Mouse (Mus musculus) 3T3-L1 (cell line): ENCODE data around the gene Fhl2.
"Not testable (repeated sequence)": the region's sequence is repeated elsewhere in the genome, so short reads cannot be mapped to it uniquely, and the experiment has no call there.

Source experiments
- DNase-seq: peaks from one replicate; pipeline ENCODE4 v3.0.0-alpha.2; 2015; ENCODE audit warnings: low read depth, low spot score

The Fhl2 gene

DNA sequence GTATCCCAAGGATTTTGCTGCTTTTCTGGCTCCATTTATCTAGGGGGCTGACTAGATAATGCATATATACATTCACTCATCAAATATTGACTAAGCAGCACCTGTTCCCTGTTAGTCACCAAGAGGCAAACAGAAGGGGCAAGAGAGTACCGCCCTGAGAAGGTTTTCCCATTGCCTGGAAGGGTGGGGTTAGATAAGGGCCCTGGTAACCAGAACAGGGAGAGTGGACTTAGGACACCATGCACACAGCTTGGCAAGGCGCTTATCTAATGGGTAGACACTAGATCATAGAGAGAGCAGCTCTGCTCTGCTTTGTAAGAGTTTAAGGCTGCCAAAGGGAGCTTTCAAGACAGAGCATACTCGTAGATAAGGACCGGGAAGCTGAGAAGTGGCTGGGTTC is 44.2 kb downstream of the Fhl2 start:
- no peak for DNase-seq

DNA sequence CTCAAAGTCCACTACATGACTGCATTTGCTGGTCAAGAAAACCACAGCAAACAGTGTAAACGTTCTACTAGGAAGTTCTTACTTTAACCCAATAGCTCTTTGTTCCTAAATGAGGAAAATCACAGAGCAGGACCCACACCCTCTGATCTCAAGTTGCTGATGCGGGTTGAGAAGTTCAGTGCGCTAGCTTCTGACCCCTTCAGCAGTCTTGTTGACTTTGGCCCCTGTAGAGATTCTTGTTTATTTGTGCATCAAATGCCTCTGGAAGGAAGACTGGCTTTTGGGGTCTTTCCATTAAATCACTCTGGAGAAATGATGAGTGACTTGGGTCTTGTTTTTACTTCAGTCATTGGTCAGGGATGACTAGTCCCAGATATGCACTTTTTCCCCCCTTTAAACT is 46.6 kb downstream of the Fhl2 start:
- no peak for DNase-seq

DNA sequence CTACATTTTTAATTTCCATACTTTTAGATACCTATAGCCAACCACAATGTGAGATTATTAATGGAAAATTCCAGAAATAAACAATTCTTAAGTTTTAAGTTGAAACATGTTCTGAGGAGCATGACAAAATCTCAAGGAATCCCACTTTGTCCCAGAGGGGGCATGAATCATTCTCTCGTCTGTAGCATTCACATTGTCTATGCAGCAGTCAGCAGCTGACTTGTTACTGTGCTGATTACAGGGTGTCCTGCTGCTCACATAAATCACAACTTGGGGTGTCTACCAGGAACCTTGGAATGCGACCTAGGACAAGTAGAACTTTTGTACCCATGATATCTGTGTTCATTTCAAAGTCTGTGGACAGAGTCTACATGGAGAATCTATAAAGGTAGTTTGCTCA is 49.3 kb downstream of the Fhl2 start:
- peak; percentile 92 for DNase-seq

DNA sequence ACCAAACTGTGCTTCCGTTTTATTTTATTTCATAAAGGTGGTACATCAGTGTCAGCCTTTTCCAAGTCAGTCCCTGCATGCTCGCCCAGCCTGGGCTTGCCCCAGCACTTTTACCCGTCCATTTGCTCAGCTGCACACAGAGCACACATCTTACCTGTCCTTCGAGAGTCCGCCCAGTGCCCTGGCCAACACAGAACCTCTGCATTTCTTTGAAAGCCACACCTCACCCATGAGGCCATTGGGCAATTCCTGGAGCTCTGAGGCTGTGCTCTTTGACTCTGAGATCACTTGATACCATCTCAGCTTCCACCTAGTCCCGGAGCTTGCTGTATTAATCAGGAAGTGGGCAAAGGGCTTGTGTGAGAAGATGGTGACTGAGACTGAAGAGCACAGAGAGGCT is 51.4 kb downstream of the Fhl2 start:
- DNase-seq = no peak

DNA sequence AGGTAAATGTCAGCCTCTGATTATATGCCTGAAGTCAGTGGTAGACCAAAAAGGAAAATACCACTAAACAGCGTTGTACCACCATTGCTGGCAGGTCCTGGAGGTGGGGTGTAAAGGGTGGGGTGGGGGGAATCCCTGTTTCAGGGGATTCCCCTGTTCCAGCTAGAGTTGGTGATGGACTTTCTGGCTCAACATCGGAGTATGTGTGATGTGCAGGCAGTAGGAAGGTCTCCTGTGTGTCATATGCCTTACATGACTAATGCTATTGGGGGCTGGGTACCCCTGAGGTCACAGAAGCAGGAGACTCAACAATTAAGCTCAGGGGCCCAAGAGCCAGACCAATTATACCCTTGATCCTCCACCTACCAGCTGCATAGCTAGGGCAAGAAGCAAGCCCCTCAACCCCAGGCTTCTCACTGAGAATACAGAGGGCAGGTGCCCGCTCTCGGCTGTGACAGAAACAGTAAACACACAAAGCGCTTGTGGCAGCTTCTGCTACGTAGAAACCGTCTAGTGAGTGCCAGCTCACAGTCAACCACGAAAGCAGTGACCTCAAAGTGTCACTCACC is 52.4 kb downstream of the Fhl2 start:
- no peak for DNase-seq

DNA sequence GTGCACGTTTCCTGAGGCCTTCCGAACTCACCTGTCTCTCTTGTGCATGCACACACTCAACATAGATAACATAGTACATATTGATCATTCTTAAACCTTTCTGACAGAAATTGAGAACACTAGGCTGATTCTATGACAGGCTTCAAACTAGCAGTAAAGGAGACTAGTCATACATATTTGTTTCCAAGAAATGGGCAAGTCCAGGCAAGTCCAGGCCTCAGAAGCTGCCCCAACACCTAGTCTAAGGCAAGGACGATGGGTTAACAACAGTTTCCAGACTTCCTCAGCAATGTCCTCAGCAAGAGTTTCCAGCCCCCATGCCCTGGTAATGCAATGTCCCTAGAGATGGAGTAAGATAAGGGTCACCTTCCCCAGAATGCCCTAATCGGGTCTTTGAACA is 53.0 kb downstream of the Fhl2 start:
- DNase-seq = no peak

DNA sequence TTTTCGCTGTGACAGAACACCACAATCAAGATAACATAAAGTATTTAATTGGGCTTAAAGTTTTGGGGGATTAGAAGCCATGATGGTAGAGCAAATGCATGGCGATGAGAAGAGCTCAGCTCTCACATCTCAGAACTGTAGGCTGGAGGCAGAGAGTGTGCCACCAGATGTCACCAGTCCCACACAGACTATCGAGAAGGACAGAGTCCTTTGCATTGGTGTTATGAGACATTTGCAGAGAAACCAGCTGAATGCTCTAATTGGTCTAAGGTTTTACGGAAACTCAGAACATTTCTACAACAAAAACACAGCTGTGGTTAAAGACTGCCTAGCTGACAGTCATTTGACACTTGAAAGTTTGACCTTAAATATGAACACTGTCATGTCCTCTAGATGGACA is 53.5 kb downstream of the Fhl2 start:
- peak; percentile 67 for DNase-seq

DNA sequence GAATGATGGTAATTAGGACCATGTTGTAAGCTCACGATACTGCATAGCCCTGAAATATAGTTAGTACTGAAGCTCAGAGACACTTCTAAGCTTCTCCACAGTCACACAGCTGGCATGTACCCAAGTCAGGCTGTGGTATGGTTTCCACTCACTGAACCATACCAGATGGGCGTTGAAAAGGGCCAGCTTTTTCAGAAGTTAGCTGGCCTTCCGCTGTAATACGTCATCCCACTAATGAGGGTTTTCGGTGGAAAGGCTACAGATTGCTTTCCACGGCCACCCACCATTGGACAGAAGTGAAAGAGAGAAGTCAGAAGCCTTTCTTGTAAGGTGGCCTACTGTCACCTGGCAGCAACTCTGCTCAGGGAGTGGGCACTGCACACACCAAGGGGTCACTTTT is 53.9 kb downstream of the Fhl2 start:
- DNase-seq = no peak

DNA sequence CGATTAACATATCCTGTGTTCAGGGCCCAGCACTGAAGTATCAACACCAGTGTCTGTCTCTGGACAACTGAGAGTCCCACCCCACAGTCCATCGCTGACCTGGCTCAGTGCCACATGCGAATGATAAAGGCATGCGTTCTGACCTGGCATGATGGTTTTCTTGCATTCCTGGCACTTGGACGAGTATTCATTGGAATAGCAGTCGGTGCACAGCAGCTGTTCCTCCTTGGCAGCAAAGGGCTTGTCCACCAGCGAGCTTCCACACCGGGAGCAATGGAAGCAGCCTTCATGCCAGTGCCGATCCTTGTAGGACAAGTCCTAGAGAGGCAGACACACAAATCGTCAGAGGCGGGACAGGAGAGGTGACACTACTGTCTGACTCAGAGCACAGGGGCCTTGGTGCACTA is 55.2 kb downstream of the Fhl2 start:
- peak; percentile 61 for DNase-seq

DNA sequence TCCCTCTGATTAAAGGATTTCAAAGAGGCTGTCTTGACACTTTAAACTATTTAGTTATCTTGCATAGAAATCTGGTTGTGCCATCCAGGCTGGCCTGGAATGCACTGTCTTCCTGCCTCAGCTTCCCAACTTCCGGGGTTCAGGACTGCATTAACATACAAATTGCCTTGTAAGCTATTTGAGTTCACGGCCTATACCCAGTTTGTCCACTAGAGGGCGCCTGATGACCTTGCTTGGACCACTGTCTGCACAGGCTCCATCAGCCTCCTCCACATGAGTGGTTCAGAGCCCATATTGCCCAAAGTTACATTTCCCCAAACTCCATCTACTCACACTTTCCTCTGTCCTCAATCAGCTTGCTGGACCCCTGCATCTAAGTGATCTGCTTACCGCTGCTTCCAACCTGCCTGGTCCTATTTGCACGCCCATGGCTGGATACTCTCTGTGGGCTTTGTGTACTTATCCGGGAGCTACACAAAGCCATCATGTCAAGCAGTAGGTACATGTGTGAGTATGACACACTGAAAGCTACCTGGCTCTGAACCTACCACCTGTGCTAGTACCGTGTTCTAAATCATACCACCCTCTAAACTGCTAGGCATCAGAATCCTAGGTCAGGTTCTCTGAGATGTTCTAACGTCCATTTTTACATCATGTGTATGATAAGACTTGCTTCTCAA is 57.1 kb downstream of the Fhl2 start:
- peak; percentile 97 for DNase-seq

DNA sequence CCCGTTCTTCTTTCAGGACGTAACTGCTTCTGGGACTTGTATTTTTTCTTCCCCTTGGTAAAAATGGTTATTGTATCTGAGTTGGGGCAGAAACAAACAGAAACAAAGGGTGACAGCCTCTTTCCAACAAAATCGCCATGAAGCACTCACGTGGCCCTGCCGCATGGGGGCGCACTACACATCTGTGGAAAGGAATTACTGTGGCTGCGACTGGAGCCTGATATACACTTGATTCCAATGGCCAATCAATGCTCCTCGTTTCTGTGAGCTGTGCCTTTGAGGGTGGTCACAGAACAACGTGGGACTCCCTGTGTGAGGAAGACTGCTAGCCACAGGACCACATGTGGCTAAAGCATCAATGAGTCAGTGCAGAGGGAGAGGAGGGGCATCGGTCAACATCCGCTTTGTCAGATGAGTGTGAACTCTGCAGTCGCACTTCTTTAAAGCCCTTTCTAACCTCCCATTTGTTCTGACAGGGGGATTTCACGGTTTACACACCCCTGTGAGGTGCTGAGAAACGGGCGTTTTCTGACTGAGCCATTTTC is 58.4 kb downstream of the Fhl2 start:
- no peak for DNase-seq

DNA sequence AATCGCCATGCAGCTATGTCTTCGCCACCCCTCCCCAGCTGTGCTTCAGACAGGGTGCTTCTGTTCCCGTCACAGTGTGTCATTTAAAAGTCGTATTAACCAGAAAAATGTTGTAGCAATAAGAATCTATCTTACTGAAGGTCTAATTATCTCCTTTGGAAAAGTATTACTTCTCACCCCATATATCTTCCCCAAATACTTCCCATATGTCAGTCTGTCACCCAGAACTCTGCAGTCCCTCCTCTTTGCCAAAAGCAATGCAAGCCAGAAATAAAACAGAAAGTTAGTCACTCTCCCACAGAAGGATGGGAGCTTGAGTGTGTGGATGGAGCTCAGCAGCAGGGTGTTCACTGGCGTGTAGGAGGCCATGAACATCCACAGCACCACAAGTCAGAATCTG is 59.5 kb downstream of the Fhl2 start:
- DNase-seq = no peak

DNA sequence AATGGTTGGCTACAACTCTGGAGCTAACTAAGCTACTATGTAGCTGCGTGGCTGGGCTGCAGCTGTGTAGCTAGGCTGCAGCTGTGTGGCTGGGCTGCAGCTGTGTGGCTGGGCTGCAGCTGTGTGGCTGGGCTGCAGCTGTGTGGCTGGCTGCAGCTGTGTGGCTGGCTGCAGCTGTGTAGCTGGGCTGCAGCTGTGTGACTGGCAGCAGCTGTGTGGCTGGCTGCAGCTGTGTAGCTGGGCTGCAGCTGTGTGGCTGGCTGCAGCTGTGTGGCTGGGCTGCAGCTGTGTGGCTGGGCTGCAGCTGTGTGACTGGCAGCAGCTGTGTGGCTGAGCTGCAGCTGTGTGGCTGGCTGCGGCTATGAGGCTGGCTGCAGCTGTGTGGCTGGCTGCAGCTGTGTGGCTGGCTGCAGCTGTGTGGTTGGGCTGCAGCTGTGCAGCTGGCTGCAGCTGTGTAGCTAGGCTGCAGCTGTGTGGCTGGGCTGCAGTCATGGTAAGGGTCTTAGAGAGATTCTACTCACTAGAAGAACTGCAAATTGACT is 60.2 kb downstream of the Fhl2 start:
- DNase-seq = not testable (repeated sequence)

DNA sequence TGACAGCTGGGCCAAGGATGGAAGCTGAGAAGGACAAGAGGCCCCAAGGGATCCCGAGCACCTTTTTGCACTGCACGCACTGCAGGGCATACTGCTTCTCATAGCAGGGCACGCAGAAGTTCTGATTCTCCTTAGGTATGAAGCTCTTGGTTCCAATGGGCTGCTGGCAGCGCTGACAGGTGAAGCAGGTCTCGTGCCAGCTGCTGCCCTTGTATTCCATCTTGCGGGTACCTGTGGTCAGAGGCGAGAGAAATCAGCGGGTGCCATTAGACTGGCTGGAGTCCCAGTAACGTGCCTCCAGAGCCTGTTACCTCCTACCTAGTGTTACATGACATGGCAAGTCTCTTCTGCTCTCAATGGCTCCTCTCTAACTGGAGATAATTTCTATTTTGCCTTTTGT is 65.2 kb downstream of the Fhl2 start:
- DNase-seq = no peak

DNA sequence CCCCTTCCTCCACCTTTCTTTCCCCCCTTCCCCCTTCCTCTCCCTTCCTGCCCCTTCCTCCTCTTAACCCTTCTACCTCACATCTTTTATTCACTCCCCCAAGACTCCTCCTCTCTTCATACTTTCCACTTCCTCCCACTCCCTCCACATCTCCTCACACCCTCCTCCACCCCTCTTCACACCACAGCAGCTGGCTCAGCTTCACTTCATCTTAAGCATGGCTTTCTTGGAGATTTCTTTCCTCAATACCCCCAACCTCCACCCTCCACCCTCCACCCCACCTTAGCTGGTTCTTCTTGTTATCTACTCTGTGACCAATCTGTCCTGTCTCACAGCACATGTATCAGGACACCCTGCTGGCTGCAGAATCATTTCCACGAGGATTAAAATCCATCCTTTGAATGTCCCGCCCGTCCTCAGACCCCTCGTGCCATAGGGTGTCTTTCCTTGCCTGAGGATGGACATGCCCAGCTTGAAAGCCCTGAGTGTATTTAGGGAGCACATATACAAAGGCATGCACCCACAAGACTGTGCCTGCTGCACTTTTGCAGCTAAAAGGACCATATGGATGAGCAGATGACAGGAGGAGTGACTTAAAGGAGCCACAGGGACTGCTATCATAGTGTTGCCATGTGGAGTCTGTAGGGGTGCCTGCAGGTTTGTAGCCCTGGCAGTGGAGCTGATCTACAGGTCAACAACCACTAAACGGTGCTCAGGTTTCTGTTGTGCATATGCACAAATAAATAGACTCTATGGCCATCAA is 66.4 kb downstream of the Fhl2 start:
- no peak for DNase-seq

DNA sequence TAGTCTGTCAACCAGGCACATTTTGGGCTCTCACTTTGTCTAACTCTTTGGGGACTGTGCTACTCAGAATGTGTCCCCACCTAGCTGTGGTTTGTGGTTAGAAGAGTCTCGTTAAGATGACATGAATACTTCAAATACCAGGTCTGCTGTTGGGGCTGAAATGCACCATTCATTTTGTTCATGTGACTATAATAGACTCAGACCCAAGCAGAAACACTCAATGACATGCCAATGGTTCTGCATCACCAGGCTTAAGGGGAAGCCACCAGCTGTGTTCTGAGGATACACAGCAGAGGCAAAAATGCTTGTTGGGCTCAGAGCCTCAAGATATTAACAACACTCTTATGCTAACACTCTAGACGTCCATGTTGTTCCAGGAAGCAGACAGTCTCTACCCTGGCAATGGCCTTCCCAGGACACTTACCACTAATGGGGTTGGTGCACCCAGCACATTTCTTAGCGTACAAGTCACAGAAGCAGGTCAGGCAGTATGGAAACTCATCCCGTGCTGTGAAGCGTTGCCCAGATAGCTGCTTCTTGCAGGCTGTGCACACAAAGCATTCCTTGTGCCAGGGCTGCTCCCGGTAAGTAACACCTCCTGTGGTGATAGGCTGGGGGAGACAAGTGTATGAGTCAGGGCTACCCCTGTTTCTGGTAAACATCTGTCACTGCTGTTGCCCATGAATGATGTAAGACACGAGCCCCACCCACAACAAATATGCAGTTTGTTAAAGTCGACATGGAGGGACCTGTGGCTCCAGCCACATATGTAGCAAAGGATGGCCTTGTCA is 68.8 kb downstream of the Fhl2 start:
- DNase-seq = peak; percentile 93

DNA sequence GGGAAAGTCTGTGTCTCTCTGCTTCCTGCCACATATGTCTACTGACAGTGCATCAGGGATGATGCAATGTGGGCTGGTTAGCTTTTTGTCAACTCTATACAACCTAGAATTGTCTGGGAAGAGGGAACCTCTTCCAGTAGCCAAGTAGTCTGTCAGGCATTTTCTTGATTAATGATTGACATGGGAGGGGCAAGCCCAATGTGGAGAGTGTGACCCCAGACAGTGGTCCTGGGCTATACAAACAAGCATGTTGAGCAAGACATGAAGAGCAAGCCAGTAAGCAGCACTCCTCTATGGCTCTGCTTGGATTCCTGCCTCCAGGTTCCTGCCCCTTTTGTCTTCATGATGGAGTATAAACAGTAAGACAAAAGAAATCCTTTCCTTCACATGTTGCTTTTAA is 69.6 kb downstream of the Fhl2 start:
- no peak for DNase-seq

DNA sequence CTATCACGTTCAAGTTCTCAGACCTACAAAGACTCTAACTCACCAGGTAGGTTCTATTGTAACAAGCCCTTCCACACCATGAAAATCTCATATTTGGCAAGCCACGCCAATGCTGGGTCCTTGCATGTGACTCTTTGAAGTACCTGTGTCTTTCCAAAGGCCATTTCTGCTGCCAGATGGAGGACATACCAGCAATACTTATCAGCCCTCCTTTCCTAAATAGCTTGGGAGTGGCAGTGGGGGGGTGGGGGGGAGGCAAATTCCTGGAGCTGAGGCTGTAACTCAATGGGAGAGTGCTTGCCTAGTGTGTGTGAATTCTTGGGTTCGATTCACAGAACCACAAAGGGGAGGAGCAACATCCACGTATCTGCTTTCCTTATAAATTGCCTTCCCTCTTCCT is 72.1 kb downstream of the Fhl2 start:
- no peak for DNase-seq

DNA sequence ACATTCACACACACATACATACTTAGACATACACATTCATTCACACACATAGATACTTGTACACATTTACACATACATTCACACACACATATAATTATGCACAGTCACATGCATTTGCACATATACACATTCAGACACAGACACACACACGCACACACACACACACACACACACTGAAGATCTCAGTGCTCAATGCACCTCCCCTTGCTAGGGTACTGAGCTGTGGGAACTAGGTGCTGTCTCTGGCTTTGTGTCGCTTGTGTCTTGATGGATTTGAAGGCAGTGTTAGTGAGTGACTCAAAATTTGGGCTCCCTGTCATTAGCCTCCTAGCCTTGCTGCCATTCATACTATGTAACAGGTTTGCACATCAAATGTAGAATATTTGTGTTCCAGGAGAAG is 74.2 kb downstream of the Fhl2 start:
- DNase-seq = no peak

DNA sequence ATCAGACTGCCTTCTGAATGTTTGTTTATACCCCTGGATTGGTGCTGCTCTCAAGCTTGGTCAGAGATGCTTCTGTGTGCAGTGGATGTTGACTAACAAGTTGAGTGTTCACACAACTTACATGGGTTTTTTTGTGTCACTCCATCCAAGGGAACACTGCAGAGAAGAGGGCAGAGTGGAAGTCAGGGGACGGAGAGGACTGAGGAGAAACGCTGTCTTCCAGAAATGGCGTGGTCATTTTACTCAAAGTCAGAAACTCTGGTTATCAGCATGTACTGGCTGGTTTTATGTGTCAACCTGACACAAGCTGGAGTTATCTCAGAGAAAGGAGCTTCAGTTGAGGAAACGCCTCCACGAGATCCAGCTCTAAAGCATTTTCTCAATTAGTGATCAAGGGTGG is 75.8 kb downstream of the Fhl2 start:
- no peak for DNase-seq

DNA sequence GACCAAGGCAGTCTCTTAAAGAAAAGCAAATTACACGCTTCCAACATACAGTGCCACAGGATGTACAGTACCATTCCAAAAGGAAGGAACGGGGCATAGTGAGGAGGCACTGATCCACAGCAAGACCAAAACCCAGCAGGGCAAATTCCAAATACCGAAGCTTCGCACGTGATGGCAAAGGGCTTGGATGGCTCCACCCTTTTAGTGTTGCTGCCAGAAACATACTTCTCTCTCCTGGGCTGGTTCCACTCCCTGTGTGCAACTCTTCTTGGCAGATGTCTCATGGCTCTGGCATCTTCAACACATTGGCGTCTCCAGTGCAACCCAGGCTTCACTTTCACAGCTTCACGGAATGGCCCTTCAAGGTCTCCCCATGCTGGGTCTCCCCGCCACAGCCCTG is 79.3 kb downstream of the Fhl2 start:
- no peak for DNase-seq

DNA sequence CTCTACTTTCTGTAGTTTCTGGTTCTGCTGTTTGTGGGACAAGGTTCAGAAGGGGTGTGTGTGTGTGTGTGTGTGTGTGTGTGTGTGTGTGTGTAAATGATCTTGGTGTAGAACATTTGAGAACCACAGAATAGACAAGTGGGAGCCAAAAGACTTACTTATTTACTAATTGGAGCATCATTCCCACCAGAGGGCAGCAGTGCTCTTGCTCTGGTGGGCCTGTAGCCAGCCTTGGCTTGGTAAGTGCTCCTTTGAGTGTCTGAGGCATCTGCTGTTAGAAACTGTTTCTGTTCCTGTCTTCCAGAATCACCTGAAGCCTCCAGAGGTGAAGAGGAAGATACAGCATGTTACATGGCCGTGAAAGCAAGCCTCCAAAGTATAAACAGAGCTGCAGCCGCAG is 83.9 kb downstream of the Fhl2 start:
- DNase-seq = peak; percentile 86
